Mouse (Mus musculus) monocyte, adult 2 months (primary cell): Measurements from ENCODE around the gene Patl2.
A peak's percentile ranks its signal among the peaks of the same experiment; 100 is the strongest.
"Not testable (repeated sequence)": the region's sequence is repeated elsewhere in the genome, so short reads cannot be mapped to it uniquely, and the experiment has no call there.

Source experiments
- DNase-seq, 2 experiments: peaks; one replicate each; pipeline ENCODE4 v3.0.0; 2022; ENCODE audit warnings: low spot score in 2 of 2, low read depth in 1 of 2

The Patl2 gene

DNA sequence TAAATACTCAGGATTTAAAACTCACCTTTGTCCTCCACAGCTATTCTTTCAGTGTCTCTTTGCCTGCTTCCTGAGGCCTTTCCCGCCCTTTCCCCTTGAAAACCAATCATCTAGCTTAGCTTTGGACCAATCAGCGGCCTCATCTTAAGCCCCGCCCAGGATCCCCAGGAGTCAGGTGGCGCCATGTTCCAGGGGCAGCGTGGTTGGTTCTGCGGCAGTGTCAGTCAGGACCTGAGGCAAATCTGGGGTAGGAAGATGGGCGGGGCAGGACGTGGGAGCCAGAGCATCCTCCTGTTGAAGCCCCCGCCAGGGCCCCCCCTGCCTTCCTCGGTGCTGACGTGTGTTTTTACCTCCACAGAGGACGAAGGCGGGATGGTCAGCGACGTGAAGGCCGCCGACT is at the start of gene Patl2, which contains the start of gene Terb2:
TSS of gene Patl2 (minus strand) at position 84 of the 400 bp plus-strand sequence.
TSS of gene Terb2 (plus strand) at position 167 of the 400 bp plus-strand sequence.
- no peak for DNase-seq

GRCm38 (mm10) chr2:122235425-122235824 is 49.4 kb upstream of the Patl2 start:
- no peak for DNase-seq

DNA sequence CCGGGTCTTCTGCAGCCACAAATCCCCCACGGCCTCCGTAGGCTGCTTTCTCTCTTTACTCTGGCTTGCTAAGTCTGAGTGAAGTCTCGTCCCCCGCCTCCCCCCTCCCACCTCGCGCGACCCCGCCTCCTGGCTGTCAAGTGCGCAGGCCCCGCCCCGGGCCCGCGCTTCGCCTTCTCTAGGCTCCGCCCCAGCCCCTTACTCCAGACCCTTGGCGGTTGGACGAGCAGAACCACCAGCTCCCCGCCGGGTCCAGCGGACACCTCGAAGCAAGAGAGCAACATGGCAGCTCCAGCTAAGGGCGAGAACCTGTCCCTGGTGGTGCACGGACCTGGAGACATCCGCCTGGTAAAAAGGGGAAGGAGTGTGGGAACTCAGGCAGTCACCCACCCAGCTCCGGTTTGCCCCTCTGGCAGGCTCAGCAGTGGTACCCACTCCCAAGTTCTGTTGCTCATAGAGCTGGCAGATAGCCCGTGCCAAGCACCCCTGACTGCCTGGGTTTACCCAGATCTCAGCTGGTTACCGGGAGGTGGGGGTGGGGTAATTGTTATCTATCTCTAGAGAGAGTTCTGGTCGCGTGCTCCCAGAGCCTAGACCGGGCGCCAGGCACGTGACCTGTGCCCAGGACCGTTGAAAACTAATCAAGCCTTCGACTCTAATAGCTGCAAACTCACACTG is 48.8 kb upstream of the Patl2 start, which contains the start of gene Sord:
TSS of gene Sord (plus strand) at position 139 of the 678 bp plus-strand sequence.
- DNase-seq = peak; percentile 6 to 23

- no peak for DNase-seq
Measured at GRCm38 (mm10) chr2:122233759-122234557, 48.0 kb upstream of the Patl2 start.

- no peak for DNase-seq
Measured at GRCm38 (mm10) chr2:122233341-122233740, 47.4 kb upstream of the Patl2 start.

- no peak for DNase-seq
Measured at GRCm38 (mm10) chr2:122231616-122232015, 45.6 kb upstream of the Patl2 start.

DNA sequence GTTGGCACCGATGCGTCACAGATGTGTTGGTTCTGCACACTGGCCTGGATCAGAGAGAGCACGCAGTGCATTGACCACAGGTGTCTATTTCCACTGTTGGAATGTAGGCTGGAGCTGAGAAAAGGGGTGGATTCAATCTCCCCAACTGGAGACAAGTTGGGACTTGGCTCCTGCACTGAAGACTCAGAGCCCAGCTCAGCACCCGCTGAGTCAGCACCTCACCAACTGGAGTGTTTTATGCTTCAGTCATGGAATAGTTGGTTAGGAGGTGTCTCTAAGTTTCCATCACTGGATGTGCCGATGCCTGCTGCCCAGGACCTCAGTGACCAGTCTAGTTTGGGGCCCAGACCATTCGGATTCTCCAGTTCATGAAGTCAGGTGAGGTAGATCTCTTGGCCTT is 44.4 kb upstream of the Patl2 start:
- DNase-seq = no peak

- no peak for DNase-seq
Measured at GRCm38 (mm10) chr2:122223654-122224053, 37.7 kb upstream of the Patl2 start.

DNA sequence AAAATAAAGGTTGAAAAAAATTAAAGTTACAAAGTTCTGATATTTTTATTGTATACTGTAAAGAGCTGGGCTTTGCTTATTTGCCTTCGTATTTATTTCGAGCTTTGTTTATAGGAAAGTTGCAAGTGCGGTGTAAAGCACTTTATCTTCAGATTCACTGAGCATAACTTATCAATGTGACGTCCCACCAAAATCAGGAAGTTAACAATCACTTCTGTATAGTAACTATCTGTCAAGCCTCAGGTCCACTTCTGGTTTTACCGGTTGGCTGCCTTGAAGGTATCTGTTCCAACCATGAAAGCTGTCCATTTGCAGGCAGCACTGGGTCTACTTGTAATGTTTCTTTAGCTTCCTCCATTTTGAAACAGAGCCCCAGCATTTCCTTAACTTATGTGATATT is 36.3 kb upstream of the Patl2 start:
- DNase-seq = no peak

DNA sequence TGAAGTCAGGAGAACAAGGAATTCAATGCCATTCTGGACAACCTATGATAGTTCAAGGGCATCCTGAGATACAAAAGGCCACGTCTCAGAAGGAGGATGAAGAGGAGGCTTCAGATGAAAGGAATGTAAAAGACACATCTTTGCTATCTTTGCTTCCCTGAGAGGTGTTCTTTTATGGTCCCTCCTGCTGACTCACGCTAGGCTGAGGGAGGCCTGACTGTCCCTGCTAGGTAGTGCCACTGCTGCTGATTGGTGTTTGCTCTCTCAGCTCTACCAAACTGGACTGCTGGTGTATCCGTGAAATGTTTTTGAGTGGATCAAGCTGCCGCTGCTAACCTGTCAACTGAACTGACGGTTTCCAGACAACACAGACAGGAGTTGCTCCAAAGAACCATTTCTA is 35.8 kb upstream of the Patl2 start:
- no peak for DNase-seq

DNA sequence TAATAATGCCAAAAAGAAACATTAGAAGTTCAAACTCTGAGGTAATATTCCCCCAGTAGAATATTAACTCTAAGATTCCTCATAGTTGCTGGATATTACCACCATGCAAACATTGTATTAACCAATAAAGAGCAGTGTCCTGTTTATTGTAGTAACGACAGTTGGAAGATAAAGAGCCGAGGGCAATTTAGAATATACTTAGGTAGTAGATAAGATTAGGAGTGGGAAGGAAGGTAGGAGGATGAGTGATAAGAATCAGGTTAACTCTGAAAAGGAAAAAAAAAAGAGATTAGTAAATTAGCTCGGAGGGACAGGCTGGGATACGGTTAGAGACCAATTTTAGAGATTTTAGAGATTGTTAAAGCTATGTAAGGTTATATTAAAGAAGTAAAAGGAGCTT is 35.4 kb upstream of the Patl2 start:
- DNase-seq = no peak

DNA sequence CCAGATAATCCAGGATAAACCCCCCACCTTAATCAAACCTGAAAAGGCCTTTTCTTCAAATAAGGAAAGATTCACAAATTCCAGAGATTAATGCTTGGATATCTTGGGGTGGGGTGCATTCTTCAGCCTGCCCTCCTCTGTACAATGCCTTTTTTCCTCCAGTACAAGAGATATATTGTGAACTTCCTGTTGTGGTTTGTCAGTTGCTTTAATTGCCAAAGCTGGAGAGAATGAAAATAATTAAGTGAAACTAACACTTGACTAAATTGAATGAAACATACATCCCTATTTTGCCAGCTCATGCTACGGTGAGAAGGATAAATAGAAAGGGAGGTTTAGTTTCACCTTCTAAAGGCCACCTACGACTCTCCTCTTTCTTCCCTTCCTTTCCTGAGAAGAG is 32.2 kb upstream of the Patl2 start:
- no peak for DNase-seq

- DNase-seq = not testable (repeated sequence)
Measured at GRCm38 (mm10) chr2:122217075-122217474, 31.1 kb upstream of the Patl2 start.

- DNase-seq = no peak
Measured at GRCm38 (mm10) chr2:122210534-122211228, 24.7 kb upstream of the Patl2 start.

DNA sequence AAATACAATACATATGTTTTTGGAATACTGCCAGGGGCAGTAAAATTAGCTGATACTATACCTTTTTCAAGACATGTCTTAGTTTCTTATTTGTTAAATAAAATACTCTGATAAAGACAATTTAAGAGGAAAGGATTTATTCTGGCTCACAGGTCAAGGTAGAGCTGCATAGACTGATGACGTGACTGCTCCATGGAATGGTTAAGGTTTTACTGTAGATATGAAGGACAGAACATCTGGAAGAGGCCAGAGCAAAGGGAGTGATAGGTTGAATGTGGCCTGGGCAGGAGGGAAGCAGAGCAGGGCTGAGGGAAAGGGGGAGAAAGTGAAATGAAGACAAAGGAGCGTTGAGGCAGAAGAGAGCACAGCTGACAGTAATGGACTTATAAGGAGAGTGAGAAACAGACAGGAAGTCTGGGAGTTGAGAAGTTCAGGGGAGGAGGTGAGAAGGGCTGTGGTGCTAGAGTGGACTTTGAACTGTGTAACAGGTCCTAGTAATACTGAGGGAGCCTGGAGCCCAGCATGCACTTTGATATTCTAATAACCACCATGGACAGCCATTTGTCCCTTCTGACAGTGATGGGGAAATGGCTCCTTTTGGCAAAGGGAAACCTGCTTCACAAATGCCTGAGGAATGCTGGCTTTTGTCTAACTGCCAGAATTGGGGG is 20.6 kb upstream of the Patl2 start:
- no peak for DNase-seq

GRCm38 (mm10) chr2:122201501-122201900 is 15.5 kb upstream of the Patl2 start:
- DNase-seq = no peak

GRCm38 (mm10) chr2:122194509-122194929 is 8.5 kb upstream of the Patl2 start:
- no peak for DNase-seq

DNA sequence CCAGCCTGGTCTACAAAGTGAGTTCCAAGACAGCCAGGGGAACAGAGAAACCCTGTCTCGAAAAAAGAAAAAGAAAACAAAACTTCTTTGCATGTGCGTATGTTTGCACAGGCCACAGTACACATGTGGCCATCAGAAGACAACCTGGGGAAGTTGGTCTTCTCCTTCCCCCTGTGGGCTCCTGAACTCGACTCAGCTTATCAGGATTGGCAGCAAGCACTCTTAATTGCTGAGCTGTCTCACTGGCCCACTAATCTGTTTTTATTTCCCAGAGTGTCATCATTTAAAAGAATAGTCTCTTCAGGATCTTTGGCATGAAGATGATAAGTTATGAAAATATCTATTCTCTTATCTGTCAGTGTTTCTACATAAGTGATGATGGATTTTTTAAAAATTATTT is 5.9 kb upstream of the Patl2 start:
- no peak for DNase-seq

DNA sequence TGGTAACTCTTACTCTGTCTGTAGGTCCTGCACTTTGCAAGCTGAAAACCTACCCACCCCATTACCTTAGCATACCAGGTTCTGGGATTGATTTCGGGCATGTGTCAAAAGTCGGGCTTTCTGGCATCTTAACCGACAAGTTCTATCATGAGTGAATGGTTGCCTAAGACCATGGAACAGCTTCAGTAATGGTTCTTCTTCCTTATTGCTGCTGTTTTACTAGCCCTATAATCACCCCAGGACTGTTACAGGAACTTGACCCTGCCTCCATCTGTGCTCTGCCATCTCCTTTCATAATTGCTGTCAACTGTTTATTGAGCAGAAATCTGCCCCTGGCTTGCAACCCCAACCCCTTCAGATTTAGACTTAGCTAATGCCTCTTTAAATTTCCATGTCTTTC is 762 bp upstream of the Patl2 start:
- DNase-seq = no peak

DNA sequence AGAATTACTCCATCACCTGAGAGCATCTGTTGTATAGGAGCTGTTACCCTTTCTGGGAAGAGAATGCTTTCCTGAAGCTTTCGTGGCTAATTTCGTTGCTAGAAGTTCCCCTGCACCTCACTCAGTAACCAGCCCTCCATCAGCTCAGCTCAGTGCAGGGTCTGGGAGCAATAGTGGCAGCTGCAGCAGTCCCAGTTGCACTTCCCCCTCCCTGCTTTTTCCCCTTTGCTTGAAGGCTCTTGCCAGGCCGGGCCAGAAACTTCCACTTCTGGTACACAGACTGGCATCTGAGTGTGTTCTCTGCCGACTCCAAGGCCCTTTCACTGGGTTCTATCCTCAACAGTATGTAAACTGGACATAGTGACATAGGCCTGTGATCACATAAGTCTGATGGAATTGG is 903 bp downstream of the Patl2 start:
- DNase-seq = no peak
